Mouse (Mus musculus) embryo, embryonic 10 days (tissue): ENCODE measurements around the gene Rab19.
A peak's percentile ranks its signal among the peaks of the same experiment; 100 is the strongest.
"Not testable (repeated sequence)": the region's sequence is repeated elsewhere in the genome, so short reads cannot be mapped to it uniquely, and the experiment has no call there.

Source experiments
- DNase-seq: peaks from one replicate; pipeline ENCODE4 v3.0.0-alpha.2; 2015; ENCODE audit warnings: low spot score

Gene Rab19

GRCm38 (mm10) chr6:39430722-39431121 lies 49.7 kb downstream of the Rab19 start:
- DNase-seq = no peak

GRCm38 (mm10) chr6:39433174-39433573 lies 52.2 kb downstream of the Rab19 start:
- DNase-seq = no peak

GRCm38 (mm10) chr6:39433701-39434100 lies 52.7 kb downstream of the Rab19 start:
- DNase-seq = no peak

- DNase-seq = no peak
Measured at GRCm38 (mm10) chr6:39434111-39434885, 53.3 kb downstream of the Rab19 start.

- DNase-seq = peak; percentile 80
Measured at GRCm38 (mm10) chr6:39434886-39435492, 54.0 kb downstream of the Rab19 start.

- DNase-seq = no peak
Measured at GRCm38 (mm10) chr6:39435875-39436274, 54.9 kb downstream of the Rab19 start.

GRCm38 (mm10) chr6:39437519-39437918 lies 56.5 kb downstream of the Rab19 start:
- DNase-seq = not testable (repeated sequence)
